Mouse (Mus musculus) hindbrain, embryonic 10.5 days (tissue): ENCODE data around the gene Top1. TPM values are rescaled to one million over a fixed set of nuclear protein-coding genes. Genes with fewer than 3 reads are reported as not detected.
"Not testable (repeated sequence)": the region's sequence is repeated elsewhere in the genome, so short reads cannot be mapped to it uniquely, and the experiment has no call there.

Experiments
- DNase-seq: peaks from one replicate; pipeline ENCODE4 v3.0.0-alpha.2; 2017; ENCODE audit warnings: low spot score
- H3K27ac ChIP-seq: fragments of 300-500 bp; sonication (generic); 2 replicates; pipeline ENCODE4 v1.5.1; 2016; ENCODE audit warnings: mild to moderate bottlenecking, moderate library complexity
- H3K27me3 ChIP-seq: fragments of 300-500 bp; sonication (generic); 2 replicates; pipeline ENCODE4 v1.6.1; 2016; ENCODE audit warnings: mild to moderate bottlenecking; ENCODE audit not compliant: poor library complexity, insufficient read depth, severe bottlenecking
- H3K36me3 ChIP-seq: fragments of 300-500 bp; sonication (generic); 2 replicates; pipeline ENCODE4 v1.6.1; 2016; ENCODE audit warnings: mild to moderate bottlenecking, moderate library complexity
- H3K4me1 ChIP-seq: fragments of 300-500 bp; sonication (generic); replicated peaks from 2 replicates; pipeline ENCODE4 v1.6.1; 2016; ENCODE audit warnings: mild to moderate bottlenecking
- H3K4me3 ChIP-seq: fragments of 300-500 bp; sonication (generic); 2 replicates; pipeline ENCODE4 v1.5.1; 2016; ENCODE audit warnings: mild to moderate bottlenecking, moderate library complexity
- H3K9me3 ChIP-seq: fragments of 300-500 bp; sonication (generic); 2 replicates; pipeline ENCODE4 v1.6.1; 2016; ENCODE audit warnings: mild to moderate bottlenecking, moderate library complexity
- WGBS: fragments of 180-500 bp; shearing (Covaris S2); methylation state at CpG from one replicate; pipeline ENCODE4 v1.1.7; 2016; 5-methylcytosine and 5-hydroxymethylcytosine counted together
- polyA plus RNA-seq: library from polyadenylated mRNA; unstranded; fragments of >200 nt; fragmentation: Nextera tagmentation; extraction: Ambion mirVana; gene quantifications from 2 replicates; pipeline ENCODE4 v1.2.1, GENCODE M21; 2016

Top1 gene
- polyA plus RNA-seq, 1 experiment from 2014 or later: 79.4 TPM

- Histone ChIP-seq H3K27me3 (no peaks in the 10 kb centered on the region), H3K9me3 (no peaks in the 10 kb centered on the region), H3K4me3 (peak overlapping the region; percentile 99), H3K27ac (peak overlapping the region; percentile 100), H3K36me3 (peaks cover 17% of the 10 kb centered on the region; the same call in 1 of the 2 replicates), H3K4me1 (peaks cover 34% of the 10 kb centered on the region)
- under 1% methylated on average over 76 of the region's 76 CpGs for WGBS
- DNase-seq: peak; percentile 78
Measured at GRCm38 (mm10) chr2:160646144-160646844, 606 bp downstream of the Top1 start.

GRCm38 (mm10) chr2:160646845-160647178 is 1.1 kb downstream of the Top1 start:
- WGBS: under 1% methylated on average over 17 of the region's 17 CpGs
- DNase-seq: no peak
- peak overlapping the region; percentile 100 for H3K27ac ChIP-seq

GRCm38 (mm10) chr2:160648097-160648496 is 2.4 kb downstream of the Top1 start:
- no peak for DNase-seq
- H3K4me1 ChIP-seq: peaks cover 36% of the 10 kb centered on the region
- no peaks in the 10 kb centered on the region for H3K27me3 ChIP-seq
- H3K4me3 ChIP-seq: peak overlapping the region; percentile 99
- 53% methylated on average over 2 of the region's 2 CpGs for WGBS
- H3K27ac ChIP-seq: peak overlapping the region; percentile 100
- no peaks in the 10 kb centered on the region for H3K9me3 ChIP-seq
- H3K36me3 ChIP-seq: peaks cover 33% of the 10 kb centered on the region

More at GRCm38 (mm10) chr2:160646845-160647178, 1.1 kb downstream of the Top1 start:
- Histone ChIP-seq H3K9me3 (no peaks in the 10 kb centered on the region), H3K36me3 (peaks cover 20% of the 10 kb centered on the region; the same call in 1 of the 2 replicates), H3K4me3 (peak overlapping the region; percentile 99), H3K27me3 (no peaks in the 10 kb centered on the region), H3K4me1 (peaks cover 34% of the 10 kb centered on the region)

- H3K4me1 ChIP-seq: peaks cover 36% of the 10 kb centered on the region
- WGBS: 88% methylated on average over 2 of the region's 2 CpGs
- H3K27me3 ChIP-seq: no peaks in the 10 kb centered on the region
- H3K27ac ChIP-seq: no peak overlapping the region
- H3K36me3 ChIP-seq: peaks cover 42% of the 10 kb centered on the region
- no peak for DNase-seq
- H3K4me3 ChIP-seq: peak overlapping the region; percentile 99
- no peaks in the 10 kb centered on the region for H3K9me3 ChIP-seq
Measured at GRCm38 (mm10) chr2:160649072-160649471, 3.4 kb downstream of the Top1 start.

GRCm38 (mm10) chr2:160651165-160651564 is 5.5 kb downstream of the Top1 start:
- H3K9me3 ChIP-seq: no peaks in the 10 kb centered on the region
- peaks cover 63% of the 10 kb centered on the region for H3K36me3 ChIP-seq
- no peak overlapping the region for H3K4me3 ChIP-seq
- H3K4me1 ChIP-seq: peaks cover 36% of the 10 kb centered on the region
- 73% methylated on average over 2 of the region's 2 CpGs for WGBS
- H3K27ac ChIP-seq: no peak overlapping the region
- H3K27me3 ChIP-seq: no peaks in the 10 kb centered on the region
- no peak for DNase-seq

GRCm38 (mm10) chr2:160653218-160653617 is 7.5 kb downstream of the Top1 start:
- peaks cover 28% of the 10 kb centered on the region for H3K4me1 ChIP-seq
- H3K36me3 ChIP-seq: peaks cover 78% of the 10 kb centered on the region
- no peak overlapping the region for H3K4me3 ChIP-seq
- 96% methylated on average over 2 of the region's 2 CpGs for WGBS
- no peaks in the 10 kb centered on the region for H3K27me3 ChIP-seq
- no peak for DNase-seq
- no peak overlapping the region for H3K27ac ChIP-seq
- H3K9me3 ChIP-seq: no peaks in the 10 kb centered on the region

GRCm38 (mm10) chr2:160655561-160655960 is 9.9 kb downstream of the Top1 start:
- DNase-seq: no peak
- 92% methylated on average over 1 of the region's 1 CpGs for WGBS
- Histone ChIP-seq H3K9me3 (no peaks in the 10 kb centered on the region), H3K4me1 (peaks cover 8% of the 10 kb centered on the region; the same call in 1 of the 2 replicates), H3K27me3 (no peaks in the 10 kb centered on the region), H3K36me3 (peaks cover 93% of the 10 kb centered on the region), H3K4me3 (no peak overlapping the region), H3K27ac (no peak overlapping the region)

GRCm38 (mm10) chr2:160656234-160656633 is 10.5 kb downstream of the Top1 start:
- H3K9me3 ChIP-seq: no peaks in the 10 kb centered on the region
- WGBS: 94% methylated on average over 1 of the region's 1 CpGs
- H3K4me1 ChIP-seq: peaks cover 3% of the 10 kb centered on the region; the same call in 1 of the 2 replicates

GRCm38 (mm10) chr2:160657801-160658442 is 12.2 kb downstream of the Top1 start:
- Histone ChIP-seq H3K27ac (no peak overlapping the region), H3K27me3 (no peaks in the 10 kb centered on the region), H3K4me1 (0 out of 2 replicates have a peak, but pooled peaks cover under 1% of the 10 kb centered on the region), H3K9me3 (no peaks in the 10 kb centered on the region), H3K4me3 (no peak overlapping the region), H3K36me3 (peaks cover 95% of the 10 kb centered on the region)
- WGBS: 95% methylated on average over 13 of the region's 13 CpGs
- DNase-seq: no peak

More at GRCm38 (mm10) chr2:160656234-160656633, 10.5 kb downstream of the Top1 start:
- Histone ChIP-seq H3K27ac (no peak overlapping the region), H3K27me3 (no peaks in the 10 kb centered on the region), H3K4me3 (no peak overlapping the region), H3K36me3 (peaks cover 95% of the 10 kb centered on the region)
- DNase-seq: no peak

- Histone ChIP-seq H3K36me3 (peaks cover 92% of the 10 kb centered on the region), H3K27ac (no peak overlapping the region), H3K4me3 (no peak overlapping the region), H3K27me3 (no peaks in the 10 kb centered on the region), H3K4me1 (no peaks in the 10 kb centered on the region), H3K9me3 (no peaks in the 10 kb centered on the region)
- DNase-seq: no peak
Measured at GRCm38 (mm10) chr2:160658811-160659210, 13.1 kb downstream of the Top1 start.

GRCm38 (mm10) chr2:160664421-160664820 is 18.7 kb downstream of the Top1 start:
- no peak for DNase-seq
- peaks cover 55% of the 10 kb centered on the region for H3K36me3 ChIP-seq

GRCm38 (mm10) chr2:160664986-160665385 is 19.3 kb downstream of the Top1 start:
- not testable (repeated sequence) for H3K4me3 ChIP-seq, H3K9me3 ChIP-seq, H3K27ac ChIP-seq, H3K27me3 ChIP-seq, H3K4me1 ChIP-seq, DNase-seq
- 92% methylated on average over 2 of the region's 2 CpGs for WGBS
- H3K36me3 ChIP-seq: peaks cover 55% of the 10 kb centered on the region

More at GRCm38 (mm10) chr2:160664421-160664820, 18.7 kb downstream of the Top1 start:
- no peaks in the 10 kb centered on the region for H3K9me3 ChIP-seq
- H3K4me3 ChIP-seq: no peak overlapping the region
- H3K4me1 ChIP-seq: no peaks in the 10 kb centered on the region
- no peaks in the 10 kb centered on the region for H3K27me3 ChIP-seq
- H3K27ac ChIP-seq: no peak overlapping the region

GRCm38 (mm10) chr2:160667259-160667658 is 21.6 kb downstream of the Top1 start:
- DNase-seq: no peak
- Histone ChIP-seq H3K27me3 (no peaks in the 10 kb centered on the region), H3K36me3 (peaks cover 58% of the 10 kb centered on the region), H3K4me3 (no peak overlapping the region), H3K4me1 (no peaks in the 10 kb centered on the region), H3K9me3 (no peaks in the 10 kb centered on the region), H3K27ac (no peak overlapping the region)
- 91% methylated on average over 4 of the region's 4 CpGs for WGBS
